Mouse (Mus musculus) spleen, postnatal 10 days (tissue): Measurements from ENCODE around the gene AI597479.

Experiments used
- DNase-seq, 2 experiments: peaks; one replicate each; pipeline ENCODE4 v3.0.0; 2021 to 2022; ENCODE audit warnings: low spot score in 2 of 2

Gene AI597479

GRCm38 (mm10) chr1:43159429-43159828 is 60.9 kb downstream of the AI597479 start:
- no peak for DNase-seq

- DNase-seq: no peak
Measured at GRCm38 (mm10) chr1:43162394-43162793, 63.9 kb downstream of the AI597479 start.

GRCm38 (mm10) chr1:43163084-43163466 is 64.6 kb downstream of the AI597479 start:
- no peak for DNase-seq

GRCm38 (mm10) chr1:43163467-43164418 is 65.2 kb downstream of the AI597479 start:
- DNase-seq: peak; percentile 24 to 48

- no peak for DNase-seq
Measured at GRCm38 (mm10) chr1:43164582-43164981, 66.1 kb downstream of the AI597479 start.
